Mouse (Mus musculus) small intestine, adult 2 months (tissue): ENCODE results near the gene Plac1.

Experiments used
- CTCF ChIP-seq: fragments of 200-500 bp; IDR thresholded peaks from 2 replicates; pipeline ENCODE4 v1.5.1; 2012; ENCODE audit warnings: low read depth, mild to moderate bottlenecking, control low read depth, inconsistent platforms, low read length, moderate library complexity, mixed read lengths; ENCODE audit not compliant: insufficient replicate concordance, insufficient read length; ENCODE audit errors: extremely low read depth
- POLR2A ChIP-seq: fragments of 200-500 bp; IDR thresholded peaks from 2 replicates; pipeline ENCODE4 v1.6.1; 2012; ENCODE audit warnings: low read depth, mild to moderate bottlenecking, control low read depth, inconsistent platforms, low read length, moderate library complexity

DNA sequence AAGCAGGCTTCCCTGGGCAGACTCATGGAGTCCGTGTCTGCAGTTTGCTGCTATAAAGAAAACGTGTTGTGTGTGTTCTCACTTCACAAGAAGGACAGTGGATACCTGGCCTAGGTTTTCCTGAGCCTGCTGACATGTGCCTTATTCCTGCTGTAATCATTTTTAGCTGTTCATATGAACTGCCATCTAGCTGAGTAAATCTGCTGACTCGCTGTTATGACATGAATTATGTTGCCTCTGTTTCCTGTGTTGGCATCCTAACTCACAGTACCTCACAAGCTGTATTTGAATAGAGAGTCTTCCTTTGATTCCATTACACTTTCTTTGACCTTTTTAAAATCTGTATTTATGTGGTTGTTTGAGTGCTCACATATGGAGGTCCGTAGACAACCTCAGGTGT is 201.7 kb downstream of the Plac1 start:
- TF ChIP-seq CTCF = no peak
- no peak for TF ChIP-seq POLR2A
